Mouse (Mus musculus): Measurements from ENCODE around the gene Ets1.

DNA sequence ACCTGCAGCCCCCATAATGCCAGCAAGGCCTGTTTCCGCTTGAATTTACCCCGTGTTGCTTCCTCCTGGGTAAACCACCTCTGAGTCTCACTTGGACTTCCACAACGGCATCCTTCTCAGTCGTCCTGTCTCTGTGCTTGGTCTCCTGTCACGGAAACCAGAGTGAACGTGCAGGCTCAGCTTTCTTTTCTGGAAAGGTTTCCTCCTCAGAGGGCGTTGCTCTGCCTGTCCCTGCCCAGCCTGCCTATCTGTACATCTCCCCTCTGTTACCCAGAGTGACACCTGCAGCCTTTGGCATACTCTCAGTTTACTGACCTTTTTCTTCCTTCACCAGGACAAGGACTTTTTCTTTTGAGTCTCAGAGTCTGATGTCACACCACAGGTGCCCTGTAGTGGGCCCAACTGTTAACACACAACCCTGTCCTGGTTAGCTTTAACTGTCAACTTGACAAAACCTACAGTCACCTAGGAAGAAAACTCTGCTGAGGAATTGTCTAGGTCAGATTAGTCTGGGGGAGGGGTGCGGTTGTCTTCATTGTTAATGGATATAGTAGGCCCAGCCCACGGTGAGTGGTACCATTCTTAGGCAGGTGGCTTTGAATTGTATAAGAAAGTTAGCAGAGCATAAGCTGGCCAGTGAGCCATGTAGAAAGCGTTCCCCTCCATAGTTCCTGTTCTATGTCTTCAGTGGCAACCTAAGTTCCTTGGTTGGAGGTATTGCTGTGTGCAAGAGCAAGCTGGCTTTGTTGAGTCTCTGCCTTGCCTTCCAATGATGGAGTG is 27.0 kb upstream of the Ets1 start:
- no peak for TF ChIP-seq POLR2A (IDR thresholded peaks at IDR 0.05; ENCODE audit: borderline replicate concordance, low read depth, low read length)
- no peak for TF ChIP-seq CTCF (IDR thresholded peaks at IDR 0.05; ENCODE audit: low read depth, low read length)

All from bone marrow macrophage, adult 2 months (primary cell).